Mouse (Mus musculus) mouse trophoblast stem cell (cell line): Measurements from ENCODE around the gene Prok2.

Source experiments
- in situ Hi-C, 2 experiments: fragments of 300-500 bp; cut with MseI, MboI; formaldehyde crosslinking; loops; 2 replicates in 1 of 2; 3 replicates in 1 of 2; pipeline ENCODE4 v1.15.1; 2025

Gene Prok2

DNA sequence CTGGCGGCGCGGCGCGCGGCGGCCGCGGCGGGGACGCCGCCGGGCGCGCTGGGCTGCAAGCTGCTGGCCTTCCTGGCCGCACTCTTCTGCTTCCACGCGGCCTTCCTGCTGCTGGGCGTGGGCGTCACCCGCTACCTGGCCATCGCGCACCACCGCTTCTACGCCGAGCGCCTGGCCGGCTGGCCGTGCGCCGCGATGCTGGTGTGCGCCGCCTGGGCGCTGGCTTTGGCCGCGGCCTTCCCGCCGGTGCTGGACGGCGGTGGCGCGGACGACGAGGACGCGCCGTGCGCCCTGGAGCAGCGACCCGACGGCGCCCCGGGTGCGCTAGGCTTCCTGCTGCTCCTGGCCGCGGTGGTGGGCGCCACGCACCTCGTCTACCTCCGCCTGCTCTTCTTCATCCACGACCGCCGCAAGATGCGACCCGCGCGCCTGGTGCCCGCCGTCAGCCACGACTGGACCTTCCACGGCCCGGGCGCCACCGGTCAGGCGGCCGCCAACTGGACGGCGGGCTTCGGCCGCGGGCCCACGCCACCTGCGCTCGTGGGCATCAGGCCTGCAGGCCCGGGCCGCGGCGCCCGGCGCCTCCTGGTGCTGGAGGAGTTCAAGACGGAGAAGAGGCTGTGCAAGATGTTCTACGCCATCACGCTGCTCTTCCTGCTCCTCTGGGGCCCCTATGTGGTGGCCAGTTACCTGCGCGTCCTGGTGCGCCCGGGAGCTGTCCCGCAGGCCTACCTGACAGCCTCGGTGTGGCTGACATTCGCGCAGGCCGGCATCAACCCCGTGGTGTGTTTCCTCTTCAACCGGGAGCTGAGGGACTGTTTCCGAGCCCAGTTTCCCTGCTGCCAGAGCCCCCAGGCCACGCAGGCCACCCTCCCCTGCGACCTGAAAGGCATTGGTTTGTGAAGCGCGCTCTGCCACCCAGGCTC, 33.0 kb downstream of the Prok2 start:
- in situ Hi-C loops: no loop called here

- in situ Hi-C loops: no loop called here
Observed at GRCm38 (mm10) chr6:99692206-99692915, 33.8 kb downstream of the Prok2 start, which contains the start of gene Gpr27. Gpr27 (plus strand) TSS chr6:99692679.

- in situ Hi-C loops: no loop called here
Observed at GRCm38 (mm10) chr6:99691666-99692205, 34.5 kb downstream of the Prok2 start.

DNA sequence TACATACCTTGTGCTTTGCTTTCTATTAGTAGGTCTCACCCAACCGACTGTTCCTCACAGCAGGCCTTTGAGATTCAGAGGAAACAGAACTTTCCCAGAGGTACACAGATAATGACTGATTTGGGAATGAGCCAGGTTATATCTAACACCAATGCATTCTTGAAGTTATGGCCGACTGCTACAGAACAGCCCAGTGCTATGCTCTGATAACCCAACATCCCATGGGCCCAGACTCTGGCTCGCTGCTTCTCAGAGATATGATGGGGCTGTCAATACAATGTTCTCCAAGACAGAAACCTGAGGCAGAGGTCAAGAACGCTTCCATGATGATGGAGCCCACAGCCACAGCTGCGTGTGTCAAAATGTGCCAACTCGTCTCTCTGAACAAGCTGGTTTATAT, 37.7 kb downstream of the Prok2 start:
- in situ Hi-C loops: loop anchor here in 1 of 2 experiments (10.0 kb wide), 1 partner anchor 96 kb away; no protein-coding TSS in a partner anchor

DNA sequence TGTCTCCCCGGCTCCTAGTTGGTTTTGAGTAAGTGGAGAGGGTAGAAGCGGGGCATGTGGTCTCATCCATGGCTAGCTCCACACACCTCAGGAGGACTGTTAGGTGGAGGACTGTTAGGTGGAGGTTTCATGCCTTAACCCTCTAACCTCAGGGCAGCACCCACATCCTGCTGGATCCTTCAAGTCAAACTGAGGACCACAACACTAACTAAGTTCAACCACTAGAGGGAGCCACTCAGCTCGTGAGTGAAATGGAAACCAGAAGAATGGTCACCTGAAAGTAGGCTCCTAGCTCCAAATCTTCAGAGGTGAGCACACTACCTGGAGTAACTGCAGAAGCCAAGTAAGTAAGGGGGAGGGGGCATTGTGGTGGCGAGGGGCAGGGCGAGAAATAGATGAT, 41.3 kb downstream of the Prok2 start:
- in situ Hi-C loops: loop anchor here in 1 of 2 experiments (10.0 kb wide), 1 partner anchor 100 kb away; no protein-coding TSS in a partner anchor

GRCm38 (mm10) chr6:99683974-99684373, 42.2 kb downstream of the Prok2 start:
- in situ Hi-C loops: loop anchor here in 1 of 2 experiments (10.0 kb wide), 1 partner anchor 101 kb away; no protein-coding TSS in a partner anchor

DNA sequence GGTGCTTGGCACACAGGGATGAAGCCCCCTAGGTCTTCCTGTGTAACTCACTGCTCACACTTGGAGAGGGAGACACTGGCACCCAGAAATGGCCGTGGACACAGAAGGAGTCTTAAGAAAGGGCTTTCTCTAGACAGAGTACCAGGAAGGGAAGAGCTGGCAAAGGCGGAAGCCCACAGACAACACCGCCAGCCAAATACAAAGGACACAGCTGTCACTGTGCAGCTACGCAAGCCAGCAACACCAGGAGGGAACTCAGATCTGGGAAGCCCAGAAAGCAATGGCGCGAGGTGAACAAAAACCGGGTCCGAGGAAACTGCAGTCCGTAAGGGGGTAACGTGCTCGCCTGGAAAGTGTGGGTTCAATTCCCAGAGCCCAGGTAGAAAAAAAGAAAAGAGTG, 48.1 kb downstream of the Prok2 start:
- in situ Hi-C loops: no loop called here

DNA sequence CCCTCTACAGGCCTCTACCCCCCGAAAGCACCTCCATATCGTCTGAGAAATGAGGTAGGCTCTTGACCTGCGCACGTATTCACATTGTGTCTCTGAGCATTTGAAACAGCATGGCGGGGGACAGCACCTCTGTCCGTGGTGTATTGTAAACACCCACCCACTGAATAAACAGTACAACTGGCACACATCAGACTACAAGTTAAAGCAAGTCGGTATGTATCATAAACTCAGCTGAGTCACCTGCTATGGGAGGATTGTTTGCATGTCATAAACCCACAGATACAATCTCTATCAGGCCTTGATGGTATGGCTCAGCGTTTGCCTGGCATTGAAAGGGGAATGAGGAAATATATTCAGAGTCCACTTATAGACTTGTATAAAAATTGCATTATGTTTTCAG, 48.9 kb downstream of the Prok2 start:
- in situ Hi-C loops: no loop called here

- in situ Hi-C loops: no loop called here
Observed at GRCm38 (mm10) chr6:99674482-99674881, 51.7 kb downstream of the Prok2 start.

- in situ Hi-C loops: no loop called here
Observed at GRCm38 (mm10) chr6:99671768-99672167, 54.4 kb downstream of the Prok2 start.

DNA sequence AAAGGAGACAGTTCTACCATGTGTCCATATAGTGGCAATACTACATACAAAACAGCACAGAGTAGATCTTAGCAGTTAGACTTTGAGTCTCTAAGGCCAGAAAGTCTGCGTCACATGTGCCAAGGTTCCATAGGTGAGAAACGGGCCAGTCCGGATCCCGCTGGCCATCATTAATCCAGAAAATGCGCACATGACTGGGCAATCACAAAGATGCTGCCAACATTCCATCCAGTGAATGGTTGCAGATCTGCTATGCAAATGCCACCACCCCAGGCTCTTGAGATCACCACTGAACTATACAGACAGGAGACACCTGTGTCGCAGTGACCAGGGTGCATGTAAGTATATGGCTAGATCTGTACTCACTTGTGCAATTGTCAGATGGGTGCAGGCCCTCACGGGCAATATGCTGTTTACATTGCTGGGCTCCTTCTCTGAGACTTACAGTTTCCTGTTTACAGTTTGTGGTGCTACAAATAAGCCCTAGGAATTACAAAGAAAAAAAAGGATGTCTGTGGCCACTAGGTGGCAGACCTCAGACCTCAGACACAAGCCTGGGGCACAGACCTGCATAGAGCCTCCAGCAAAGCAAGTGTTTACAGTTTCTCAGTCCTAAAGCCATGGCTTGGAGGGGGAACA, 55.6 kb downstream of the Prok2 start:
- in situ Hi-C loops: no loop called here

- in situ Hi-C loops: no loop called here
Observed at GRCm38 (mm10) chr6:99669481-99670325, 56.5 kb downstream of the Prok2 start.

DNA sequence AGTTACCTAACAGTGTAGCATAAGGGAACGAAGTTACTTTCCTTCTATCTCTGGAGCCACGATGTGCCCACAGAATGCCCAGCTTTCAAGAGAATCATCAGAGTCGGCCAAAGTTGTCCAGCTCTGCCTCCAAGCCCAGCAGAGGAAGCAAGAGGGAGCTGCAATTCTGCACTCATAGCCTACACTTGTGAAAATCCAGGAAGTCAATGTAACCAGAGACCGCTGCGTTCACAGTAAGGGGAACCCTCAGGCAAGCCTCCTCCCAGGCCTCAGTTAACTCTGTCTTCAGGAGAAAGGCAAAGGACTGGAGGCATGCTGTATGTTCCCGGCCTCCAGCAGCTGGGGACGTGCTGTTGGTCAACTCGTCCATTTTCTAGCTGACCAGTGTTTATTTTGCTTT, 58.9 kb downstream of the Prok2 start:
- in situ Hi-C loops: no loop called here

- in situ Hi-C loops: no loop called here
Observed at GRCm38 (mm10) chr6:99666318-99667171, 59.6 kb downstream of the Prok2 start, which contains the start of the genes Eif4e3 and Gm20696. Eif4e3 (minus strand) TSS chr6:99666771. Gm20696 (minus strand) TSS chr6:99666797.

GRCm38 (mm10) chr6:99665457-99666317, 60.5 kb downstream of the Prok2 start:
- in situ Hi-C loops: no loop called here

DNA sequence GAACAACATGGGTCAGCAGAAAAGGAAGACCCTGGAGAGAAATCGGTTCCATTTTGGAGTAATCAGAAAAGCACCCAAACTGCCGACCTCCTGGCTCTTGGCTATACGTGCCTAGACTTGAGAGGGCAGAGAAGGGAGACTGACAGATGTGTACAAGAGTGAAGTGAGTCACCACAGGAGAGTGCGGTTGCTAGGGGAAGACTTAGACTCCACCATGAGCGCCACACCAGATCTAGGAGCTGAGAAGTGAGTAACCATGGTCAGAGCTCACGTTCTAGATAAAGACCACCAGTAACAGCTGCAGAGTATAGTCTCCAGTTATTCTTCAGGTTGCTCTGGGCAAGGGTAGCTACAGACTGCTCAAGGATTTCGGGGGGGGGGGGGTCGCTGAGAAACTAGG, 63.0 kb downstream of the Prok2 start:
- in situ Hi-C loops: no loop called here
